Mouse (Mus musculus): ENCODE data around the gene Il6ra. TPM values are rescaled to one million over a fixed set of nuclear protein-coding genes. Genes with fewer than 3 reads are reported as not detected.

Il6ra gene
- polyA plus RNA-seq, 1 experiment from 2014 or later: 29.9 TPM

GRCm38 (mm10) chr3:89928956-89929355, 16.0 kb upstream of the Il6ra start:
- 88% methylated on average over 4 of the region's 4 CpGs for WGBS (ENCODE audit: missing documents)
- H3K36me3 ChIP-seq (ENCODE audit: inconsistent target): no peaks in the 10 kb centered on the region
- no peak overlapping the region for H3K4me3 ChIP-seq (ENCODE audit: inconsistent target)
- no peak overlapping the region for H3K27ac ChIP-seq
- no peaks in the 10 kb centered on the region for H3K79me2 ChIP-seq (ENCODE audit: inconsistent target)

- Histone ChIP-seq H3K79me2 (ENCODE audit: inconsistent target) (no peaks in the 10 kb centered on the region), H3K27ac (no peak overlapping the region), H3K4me3 (ENCODE audit: inconsistent target) (no peak overlapping the region), H3K36me3 (ENCODE audit: inconsistent target) (no peaks in the 10 kb centered on the region)
- 100% methylated on average over 1 of the region's 1 CpGs for WGBS (ENCODE audit: missing documents)
These were observed 13.4 kb upstream of the Il6ra start for GRCm38 (mm10) chr3:89926440-89926839.

- no peak overlapping the region for H3K27ac ChIP-seq
- no peaks in the 10 kb centered on the region for H3K79me2 ChIP-seq (ENCODE audit: inconsistent target)
- H3K36me3 ChIP-seq (ENCODE audit: inconsistent target): no peaks in the 10 kb centered on the region
- no peak overlapping the region for H3K4me3 ChIP-seq (ENCODE audit: inconsistent target)
- 83% methylated on average over 6 of the region's 6 CpGs for WGBS (ENCODE audit: missing documents)
These were observed 7.7 kb upstream of the Il6ra start for GRCm38 (mm10) chr3:89920711-89921110.

- H3K79me2 ChIP-seq (ENCODE audit: inconsistent target): peaks cover 3% of the 10 kb centered on the region; the same call in 1 of the 2 replicates
- WGBS (ENCODE audit: missing documents): 75% methylated on average over 3 of the region's 3 CpGs
These were observed 4.4 kb upstream of the Il6ra start for GRCm38 (mm10) chr3:89917408-89917807.

GRCm38 (mm10) chr3:89916622-89917021, 3.6 kb upstream of the Il6ra start:
- Histone ChIP-seq H3K4me3 (ENCODE audit: inconsistent target) (no peak overlapping the region), H3K79me2 (ENCODE audit: inconsistent target) (peaks cover 11% of the 10 kb centered on the region), H3K36me3 (ENCODE audit: inconsistent target) (no peaks in the 10 kb centered on the region), H3K27ac (no peak overlapping the region)
- WGBS (ENCODE audit: missing documents): 100% methylated on average over 1 of the region's 1 CpGs

More at GRCm38 (mm10) chr3:89917408-89917807, 4.4 kb upstream of the Il6ra start:
- Histone ChIP-seq H3K27ac (no peak overlapping the region), H3K36me3 (ENCODE audit: inconsistent target) (no peaks in the 10 kb centered on the region), H3K4me3 (ENCODE audit: inconsistent target) (no peak overlapping the region)

- whole genome bisulfite sequencing (ENCODE audit: missing documents): 22% methylated on average over 4 of the region's 4 CpGs
- Histone ChIP-seq H3K36me3 (ENCODE audit: inconsistent target) (no peaks in the 10 kb centered on the region), H3K79me2 (ENCODE audit: inconsistent target) (peaks cover 25% of the 10 kb centered on the region), H3K4me3 (ENCODE audit: inconsistent target) (no peak overlapping the region), H3K27ac (no peak overlapping the region)
These were observed 1.7 kb upstream of the Il6ra start for GRCm38 (mm10) chr3:89914700-89915099.

GRCm38 (mm10) chr3:89912108-89912542, 871 bp downstream of the Il6ra start:
- peak overlapping the region; percentile 71 for H3K4me3 ChIP-seq (ENCODE audit: inconsistent target)
- 1% methylated on average over 6 of the region's 6 CpGs for WGBS (ENCODE audit: missing documents)
- peak overlapping the region; percentile 95 for H3K27ac ChIP-seq
- peaks cover 51% of the 10 kb centered on the region for H3K79me2 ChIP-seq (ENCODE audit: inconsistent target)
- H3K36me3 ChIP-seq (ENCODE audit: inconsistent target): no peaks in the 10 kb centered on the region

- WGBS (ENCODE audit: missing documents): 0% methylated on average over 3 of the region's 3 CpGs
- Histone ChIP-seq H3K27ac (peak overlapping the region; percentile 95), H3K36me3 (ENCODE audit: inconsistent target) (no peaks in the 10 kb centered on the region), H3K4me3 (ENCODE audit: inconsistent target) (no peak overlapping the region; the same call in 1 of the 2 replicates), H3K79me2 (ENCODE audit: inconsistent target) (peaks cover 60% of the 10 kb centered on the region)
These were observed 1.8 kb downstream of the Il6ra start for GRCm38 (mm10) chr3:89911207-89911606.

- 62% methylated on average over 5 of the region's 5 CpGs for WGBS (ENCODE audit: missing documents)
- Histone ChIP-seq H3K4me3 (ENCODE audit: inconsistent target) (no peak overlapping the region), H3K36me3 (ENCODE audit: inconsistent target) (no peaks in the 10 kb centered on the region), H3K79me2 (ENCODE audit: inconsistent target) (peaks cover 73% of the 10 kb centered on the region), H3K27ac (peak overlapping the region; percentile 95)
These were observed 3.1 kb downstream of the Il6ra start for GRCm38 (mm10) chr3:89909703-89910542.

GRCm38 (mm10) chr3:89908836-89909235, 4.2 kb downstream of the Il6ra start:
- no peak overlapping the region for H3K4me3 ChIP-seq (ENCODE audit: inconsistent target)
- H3K27ac ChIP-seq: peak overlapping the region; percentile 17; the same call in 1 of the 2 replicates

GRCm38 (mm10) chr3:89907846-89908245, 5.2 kb downstream of the Il6ra start:
- Histone ChIP-seq H3K79me2 (ENCODE audit: inconsistent target) (peaks cover 93% of the 10 kb centered on the region), H3K27ac (no peak overlapping the region), H3K36me3 (ENCODE audit: inconsistent target) (peaks cover 5% of the 10 kb centered on the region; the same call in 1 of the 2 replicates), H3K4me3 (ENCODE audit: inconsistent target) (no peak overlapping the region)
- WGBS (ENCODE audit: missing documents): 72% methylated on average over 3 of the region's 3 CpGs

More at GRCm38 (mm10) chr3:89908836-89909235, 4.2 kb downstream of the Il6ra start:
- peaks cover 83% of the 10 kb centered on the region for H3K79me2 ChIP-seq (ENCODE audit: inconsistent target)
- peaks cover 3% of the 10 kb centered on the region; the same call in 1 of the 2 replicates for H3K36me3 ChIP-seq (ENCODE audit: inconsistent target)
- WGBS (ENCODE audit: missing documents): 51% methylated on average over 6 of the region's 6 CpGs

GRCm38 (mm10) chr3:89899511-89899908, 13.5 kb downstream of the Il6ra start:
- Histone ChIP-seq H3K27ac (no peak overlapping the region), H3K36me3 (ENCODE audit: inconsistent target) (peaks cover 21% of the 10 kb centered on the region; the same call in 1 of the 2 replicates), H3K79me2 (ENCODE audit: inconsistent target) (peaks cover 98% of the 10 kb centered on the region), H3K4me3 (ENCODE audit: inconsistent target) (no peak overlapping the region)
- WGBS (ENCODE audit: missing documents): 87% methylated on average over 8 of the region's 8 CpGs

- Histone ChIP-seq H3K36me3 (ENCODE audit: inconsistent target) (peaks cover 19% of the 10 kb centered on the region; the same call in 1 of the 2 replicates), H3K4me3 (ENCODE audit: inconsistent target) (no peak overlapping the region), H3K79me2 (ENCODE audit: inconsistent target) (peaks cover 98% of the 10 kb centered on the region), H3K27ac (no peak overlapping the region)
- WGBS (ENCODE audit: missing documents): 77% methylated on average over 5 of the region's 5 CpGs
These were observed 14.0 kb downstream of the Il6ra start for GRCm38 (mm10) chr3:89898870-89899510.

GRCm38 (mm10) chr3:89898011-89898410, 15.0 kb downstream of the Il6ra start:
- peaks cover 98% of the 10 kb centered on the region for H3K79me2 ChIP-seq (ENCODE audit: inconsistent target)
- WGBS (ENCODE audit: missing documents): 94% methylated on average over 9 of the region's 10 CpGs
- peaks cover 16% of the 10 kb centered on the region; the same call in 1 of the 2 replicates for H3K36me3 ChIP-seq (ENCODE audit: inconsistent target)
- no peak overlapping the region for H3K4me3 ChIP-seq (ENCODE audit: inconsistent target)
- H3K27ac ChIP-seq: no peak overlapping the region
